Mouse (Mus musculus) R1 (cell line): ENCODE measurements around the gene Gm13212.
A peak's percentile ranks its signal among the peaks of the same experiment; 100 is the strongest.
"Not testable (repeated sequence)": the region's sequence is repeated elsewhere in the genome, so short reads cannot be mapped to it uniquely, and the experiment has no call there.

Source experiments
- DNase-seq: peaks from one replicate; pipeline ENCODE4 v3.0.0-alpha.2; 2018; ENCODE audit warnings: low read depth, low spot score

Gene Gm13212

GRCm38 (mm10) chr4:145585078-145585477, at the start of gene Gm13212:
Gene Gm13212, plus strand, starts transcription at chr4:145585166.
- DNase-seq, result peak; percentile 79

DNA sequence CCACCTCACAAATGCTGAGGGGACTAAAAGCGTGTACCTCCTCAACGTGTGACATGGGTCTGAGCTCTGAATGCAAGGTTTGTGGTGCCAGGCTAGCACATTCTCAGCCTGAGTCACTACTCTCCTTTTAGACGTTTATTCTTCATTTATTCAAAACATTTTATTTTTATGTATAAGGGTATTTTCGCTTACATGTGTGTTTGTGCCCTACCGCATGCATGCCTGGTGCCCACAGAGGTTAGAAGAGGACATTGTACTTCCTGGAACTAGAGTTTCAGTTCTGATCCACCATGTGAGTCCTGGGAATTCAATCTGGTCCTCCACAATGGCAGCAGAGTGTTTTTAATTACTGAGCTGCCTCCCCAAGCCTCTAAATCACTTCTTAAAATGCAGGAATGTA, 41.1 kb upstream of the Gm13212 start:
- not testable (repeated sequence) for DNase-seq

- DNase-seq, result peak; percentile 84
Measured at GRCm38 (mm10) chr4:145545106-145545505, 39.9 kb upstream of the Gm13212 start.

DNA sequence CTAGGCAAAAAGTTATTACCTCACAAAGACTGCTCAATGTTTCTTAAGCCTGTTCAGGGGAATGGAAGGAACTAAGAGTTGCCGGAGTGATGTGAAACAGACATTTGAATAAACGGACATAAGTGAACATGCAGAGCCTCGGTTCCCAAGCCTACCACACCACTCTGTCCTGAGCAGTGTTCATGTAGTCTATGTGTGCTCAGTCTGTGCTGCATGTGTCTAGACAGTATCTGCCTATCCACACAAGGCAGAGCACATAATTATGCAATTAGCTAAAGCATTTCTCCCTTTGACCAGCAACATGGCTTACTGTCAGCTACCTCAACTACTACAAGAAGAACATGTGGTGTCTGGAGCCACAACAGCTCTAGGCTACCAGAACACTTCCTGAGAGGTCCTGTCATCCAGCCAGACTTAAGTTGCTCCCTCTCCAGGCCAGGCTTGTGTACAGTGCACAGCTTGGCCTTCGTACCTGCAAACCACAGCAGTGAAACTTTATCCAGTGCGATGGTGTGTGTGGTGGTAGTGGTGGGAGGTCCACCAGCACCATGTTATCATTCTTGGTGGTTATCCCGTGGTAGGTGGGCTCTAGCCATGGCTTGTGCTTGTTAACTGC, 39.1 kb upstream of the Gm13212 start:
- DNase-seq, result peak; percentile 76

- not testable (repeated sequence) for DNase-seq
Measured at GRCm38 (mm10) chr4:145546477-145546876, 38.5 kb upstream of the Gm13212 start.

DNA sequence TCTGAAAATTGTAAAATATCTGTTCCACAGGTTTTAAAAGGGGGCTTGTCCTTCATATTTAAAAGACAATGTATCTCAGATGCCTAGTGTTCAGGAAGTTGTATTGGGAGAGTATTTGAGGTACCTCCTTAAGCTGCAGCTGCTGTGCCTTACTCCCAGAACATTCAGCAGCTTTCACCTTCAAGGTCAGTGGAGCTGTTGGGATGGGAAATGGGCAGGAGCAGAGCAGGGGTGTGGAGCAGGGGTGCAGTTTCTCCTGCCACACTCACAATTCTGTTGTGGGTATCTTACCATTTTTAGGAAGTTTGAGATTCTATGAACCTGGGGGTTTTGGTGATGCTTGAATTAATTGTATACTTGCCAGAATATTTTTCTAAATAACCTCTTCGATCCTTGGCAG, 28.3 kb upstream of the Gm13212 start:
- peak; percentile 74 for DNase-seq

DNA sequence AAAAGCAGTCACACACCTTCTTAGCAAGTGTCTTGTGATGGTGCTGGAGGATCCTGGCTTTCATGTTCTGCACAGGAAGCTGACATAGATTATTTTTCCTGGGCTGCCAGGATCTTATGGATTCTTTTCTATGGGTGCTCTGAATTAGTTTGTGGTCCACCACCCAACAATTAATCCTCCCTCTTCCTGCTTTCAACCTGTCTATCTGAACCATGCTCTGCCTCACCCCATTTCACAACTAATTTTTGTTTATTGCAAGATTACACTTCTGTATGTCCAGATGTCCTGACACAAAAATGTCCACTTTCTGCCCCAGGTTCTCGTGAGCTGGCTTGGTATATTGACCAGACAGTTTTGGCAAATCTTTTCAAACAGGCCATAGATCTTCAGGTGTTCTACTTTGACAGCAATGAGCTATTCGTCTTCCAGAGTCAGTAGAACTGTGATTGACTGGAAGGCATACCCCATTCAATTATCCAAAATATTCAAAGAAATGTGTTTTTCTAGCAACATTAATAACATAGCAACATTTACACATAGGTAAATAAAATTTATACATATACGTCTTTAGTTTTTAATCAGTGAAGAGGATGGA, 25.4 kb upstream of the Gm13212 start:
- DNase-seq, result no peak

- peak; percentile 89 for DNase-seq
Measured at GRCm38 (mm10) chr4:145564111-145564821, 20.7 kb upstream of the Gm13212 start.

DNA sequence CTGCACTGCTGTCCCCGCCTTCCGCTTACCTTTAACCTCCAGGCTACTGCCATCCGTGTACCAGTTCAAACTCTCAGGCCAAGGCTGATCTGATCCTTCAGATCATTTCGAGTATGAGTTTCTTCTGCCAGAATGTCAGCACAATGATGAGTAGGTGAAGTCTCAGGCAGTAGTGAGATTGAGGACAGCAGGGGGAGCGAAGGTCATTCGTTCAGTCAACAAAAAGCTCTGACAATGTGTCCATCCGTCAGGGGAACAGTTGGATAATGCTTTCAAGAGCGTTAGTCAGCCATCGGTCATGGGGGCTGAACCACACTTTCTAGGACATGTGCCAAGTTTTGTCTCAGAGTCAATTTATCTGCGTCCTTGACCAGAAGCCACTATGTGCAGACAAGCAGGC, 14.5 kb upstream of the Gm13212 start:
- not testable (repeated sequence) for DNase-seq

- DNase-seq, result peak; percentile 53
Measured at GRCm38 (mm10) chr4:145576623-145577022, 8.3 kb upstream of the Gm13212 start.

- DNase-seq, result not testable (repeated sequence)
Measured at GRCm38 (mm10) chr4:145580333-145580732, 4.6 kb upstream of the Gm13212 start.

- peak; percentile 88 for DNase-seq
Measured at GRCm38 (mm10) chr4:145586046-145586445, 1.1 kb downstream of the Gm13212 start.

DNA sequence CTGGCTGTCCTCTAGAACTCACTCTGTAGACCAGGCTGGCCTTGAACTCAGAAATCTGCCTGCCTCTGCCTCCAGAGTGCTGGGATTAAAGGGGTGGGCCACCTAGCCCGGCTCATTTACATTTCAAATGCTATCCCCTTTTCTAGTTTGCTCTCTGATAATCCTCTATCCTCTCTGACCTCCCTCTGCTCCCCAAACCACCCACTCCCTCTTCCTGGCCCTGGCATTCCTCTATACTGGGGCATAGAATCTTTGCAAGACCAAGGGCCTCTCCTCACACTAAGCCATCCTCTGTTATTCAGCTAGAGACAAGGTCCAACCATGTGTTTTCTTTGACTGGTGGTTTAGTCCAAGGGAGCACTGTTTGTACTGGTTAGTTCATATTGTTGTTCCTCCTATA, 9.2 kb downstream of the Gm13212 start:
- DNase-seq, result peak; percentile 96

- DNase-seq, result not testable (repeated sequence)
Measured at GRCm38 (mm10) chr4:145594798-145595197, 9.8 kb downstream of the Gm13212 start.

- DNase-seq, result peak; percentile 85
Measured at GRCm38 (mm10) chr4:145640416-145641185, 55.6 kb downstream of the Gm13212 start.

- not testable (repeated sequence) for DNase-seq
Measured at GRCm38 (mm10) chr4:145670385-145670784, 85.4 kb downstream of the Gm13212 start, which contains the start of gene Zfp980. Gene Zfp980, plus strand, starts transcription at chr4:145670685.

DNA sequence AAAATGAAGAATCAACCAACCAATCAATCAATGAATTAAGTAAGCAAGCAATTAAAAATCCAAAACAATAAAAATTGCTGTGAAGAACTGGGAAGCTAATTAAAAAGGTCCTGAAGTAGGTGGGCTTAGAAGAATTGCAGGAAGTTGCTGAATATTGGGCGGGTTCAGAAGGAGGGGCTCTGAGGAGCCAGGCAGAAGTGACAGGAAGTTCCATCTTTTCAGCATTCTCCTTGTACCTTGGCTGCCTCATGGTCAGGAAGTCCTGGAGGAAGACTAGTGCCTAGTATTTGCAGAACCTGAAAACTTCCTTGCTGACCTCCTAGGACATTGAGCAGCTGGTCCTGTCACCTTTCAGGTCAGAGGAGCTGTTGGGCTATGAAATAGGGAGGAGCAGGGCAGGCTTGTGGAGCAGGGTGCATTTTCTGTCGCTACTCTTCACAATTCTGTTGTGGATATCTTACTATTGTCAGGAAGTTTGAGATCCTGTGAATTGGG, 89.4 kb downstream of the Gm13212 start:
- DNase-seq, result peak; percentile 82
